Mouse (Mus musculus): ENCODE measurements around the gene Kdm1b. TPM values are rescaled to one million over a fixed set of nuclear protein-coding genes. Genes with fewer than 3 reads are reported as not detected.

Kdm1b gene
- polyA plus RNA-seq (2016; fragmentation: Nextera tagmentation; extraction: Ambion mirVana) = 14.2 and 14.5 TPM in 2 replicates

- DNase-seq (ENCODE audit: low spot score) = peak; percentile 99
- Histone ChIP-seq H3K4me3 (peak within 1 kb of the TSS; percentile 73), H3K27ac (replicated peaks) (peak within 1 kb of the TSS; percentile 81), H3K36me3 (replicated peaks) (peaks cover 3% of the 10 kb centered on the region; the same call in 1 of the 2 replicates), H3K4me1 (peaks cover 23% of the 10 kb centered on the region), H3K27me3 (replicated peaks; ENCODE audit: low read depth, poor library complexity, severe bottlenecking) (peaks cover 8% of the 10 kb centered on the region; the same call in 1 of the 2 replicates), H3K9me3 (no peaks in the 10 kb centered on the region)
- under 1% methylated on average over 48 of the region's 48 CpGs for WGBS
Observed at GRCm38 (mm10) chr13:47043030-47043680, at the start of gene Kdm1b. Gene Kdm1b (plus strand): TSS chr13:47043499.

GRCm38 (mm10) chr13:46997355-46997754 lies 45.9 kb upstream of the Kdm1b start:
- Histone ChIP-seq H3K4me3 (no peak overlapping the region), H3K27ac (replicated peaks) (no peak overlapping the region), H3K36me3 (replicated peaks) (no peaks in the 10 kb centered on the region), H3K4me1 (no peaks in the 10 kb centered on the region), H3K27me3 (replicated peaks; ENCODE audit: low read depth, poor library complexity, severe bottlenecking) (no peaks in the 10 kb centered on the region), H3K9me3 (no peaks in the 10 kb centered on the region)
- DNase-seq (ENCODE audit: low spot score) = no peak
- WGBS = 76% methylated on average over 4 of the region's 4 CpGs

GRCm38 (mm10) chr13:46999498-46999897 lies 43.8 kb upstream of the Kdm1b start:
- H3K4me3 ChIP-seq = no peak overlapping the region
- whole genome bisulfite sequencing = 65% methylated on average over 5 of the region's 5 CpGs
- H3K4me1 ChIP-seq = no peaks in the 10 kb centered on the region
- H3K27ac ChIP-seq (replicated peaks) = no peak overlapping the region
- DNase-seq (ENCODE audit: low spot score) = no peak
- no peaks in the 10 kb centered on the region for H3K9me3 ChIP-seq
- no peaks in the 10 kb centered on the region for H3K36me3 ChIP-seq (replicated peaks)
- no peaks in the 10 kb centered on the region for H3K27me3 ChIP-seq (replicated peaks; ENCODE audit: low read depth, poor library complexity, severe bottlenecking)

GRCm38 (mm10) chr13:47001590-47001989 lies 41.7 kb upstream of the Kdm1b start:
- no peaks in the 10 kb centered on the region for H3K9me3 ChIP-seq
- no peak overlapping the region for H3K27ac ChIP-seq (replicated peaks)
- DNase-seq (ENCODE audit: low spot score) = no peak
- no peaks in the 10 kb centered on the region for H3K36me3 ChIP-seq (replicated peaks)
- no peaks in the 10 kb centered on the region for H3K4me1 ChIP-seq
- 89% methylated on average over 4 of the region's 4 CpGs for WGBS
- no peak overlapping the region for H3K4me3 ChIP-seq
- no peaks in the 10 kb centered on the region for H3K27me3 ChIP-seq (replicated peaks; ENCODE audit: low read depth, poor library complexity, severe bottlenecking)

GRCm38 (mm10) chr13:47013740-47014139 lies 29.6 kb upstream of the Kdm1b start:
- Histone ChIP-seq H3K4me1 (peaks cover 13% of the 10 kb centered on the region), H3K4me3 (peak overlapping the region; percentile 72), H3K9me3 (peaks cover 37% of the 10 kb centered on the region), H3K27me3 (replicated peaks; ENCODE audit: low read depth, poor library complexity, severe bottlenecking) (peaks cover 47% of the 10 kb centered on the region), H3K36me3 (replicated peaks) (peaks cover 2% of the 10 kb centered on the region; the same call in 1 of the 2 replicates), H3K27ac (replicated peaks) (peak overlapping the region; percentile 84; the same call in 1 of the 2 replicates)
- WGBS = 68% methylated on average over 10 of the region's 10 CpGs
- peak; percentile 12 for DNase-seq (ENCODE audit: low spot score)

- peak; percentile 80 for DNase-seq (ENCODE audit: low spot score)
- peak within 1 kb of the TSS; percentile 72 for H3K4me3 ChIP-seq
- peaks cover 47% of the 10 kb centered on the region for H3K27me3 ChIP-seq (replicated peaks; ENCODE audit: low read depth, poor library complexity, severe bottlenecking)
- WGBS = 4% methylated on average over 73 of the region's 73 CpGs
- peaks cover 33% of the 10 kb centered on the region for H3K9me3 ChIP-seq
- H3K4me1 ChIP-seq = peaks cover 13% of the 10 kb centered on the region
- peaks cover 2% of the 10 kb centered on the region; the same call in 1 of the 2 replicates for H3K36me3 ChIP-seq (replicated peaks)
- peak within 1 kb of the TSS; percentile 84 for H3K27ac ChIP-seq (replicated peaks)
Observed at GRCm38 (mm10) chr13:47014334-47015194, 28.7 kb upstream of the Kdm1b start, which contains the start of gene Nhlrc1. Gene Nhlrc1 (minus strand): TSS chr13:47014850.

GRCm38 (mm10) chr13:47015195-47015501 lies 28.2 kb upstream of the Kdm1b start:
- Histone ChIP-seq H3K9me3 (peaks cover 27% of the 10 kb centered on the region), H3K4me1 (peaks cover 13% of the 10 kb centered on the region), H3K27me3 (replicated peaks; ENCODE audit: low read depth, poor library complexity, severe bottlenecking) (peaks cover 47% of the 10 kb centered on the region), H3K4me3 (peak overlapping the region; percentile 72), H3K27ac (replicated peaks) (no peak overlapping the region), H3K36me3 (replicated peaks) (peaks cover 2% of the 10 kb centered on the region; the same call in 1 of the 2 replicates)
- DNase-seq (ENCODE audit: low spot score) = no peak
- WGBS = 53% methylated on average over 5 of the region's 5 CpGs

- peaks cover 39% of the 10 kb centered on the region for H3K27me3 ChIP-seq (replicated peaks; ENCODE audit: low read depth, poor library complexity, severe bottlenecking)
- H3K27ac ChIP-seq (replicated peaks) = no peak overlapping the region
- peak; percentile 52 for DNase-seq (ENCODE audit: low spot score)
- H3K4me3 ChIP-seq = no peak overlapping the region
- H3K9me3 ChIP-seq = peaks cover 11% of the 10 kb centered on the region; the same call in 1 of the 2 replicates
- 54% methylated on average over 5 of the region's 5 CpGs for WGBS
- H3K4me1 ChIP-seq = peaks cover 13% of the 10 kb centered on the region
- no peaks in the 10 kb centered on the region for H3K36me3 ChIP-seq (replicated peaks)
Observed at GRCm38 (mm10) chr13:47017259-47017658, 26.0 kb upstream of the Kdm1b start.

GRCm38 (mm10) chr13:47019774-47020173 lies 23.5 kb upstream of the Kdm1b start:
- peaks cover 14% of the 10 kb centered on the region for H3K27me3 ChIP-seq (replicated peaks; ENCODE audit: low read depth, poor library complexity, severe bottlenecking)
- no peak overlapping the region for H3K27ac ChIP-seq (replicated peaks)
- WGBS = 87% methylated on average over 7 of the region's 7 CpGs
- no peak overlapping the region for H3K4me3 ChIP-seq
- no peaks in the 10 kb centered on the region for H3K9me3 ChIP-seq
- peaks cover 3% of the 10 kb centered on the region for H3K36me3 ChIP-seq (replicated peaks)
- DNase-seq (ENCODE audit: low spot score) = no peak
- peaks cover 3% of the 10 kb centered on the region for H3K4me1 ChIP-seq

GRCm38 (mm10) chr13:47020798-47021197 lies 22.5 kb upstream of the Kdm1b start:
- no peaks in the 10 kb centered on the region for H3K9me3 ChIP-seq
- H3K27me3 ChIP-seq (replicated peaks; ENCODE audit: low read depth, poor library complexity, severe bottlenecking) = peaks cover 3% of the 10 kb centered on the region
- DNase-seq (ENCODE audit: low spot score) = no peak
- 85% methylated on average over 7 of the region's 7 CpGs for WGBS
- H3K27ac ChIP-seq (replicated peaks) = no peak overlapping the region
- H3K4me3 ChIP-seq = no peak overlapping the region
- H3K36me3 ChIP-seq (replicated peaks) = peaks cover 8% of the 10 kb centered on the region
- no peaks in the 10 kb centered on the region for H3K4me1 ChIP-seq

GRCm38 (mm10) chr13:47030376-47031107 lies 12.8 kb upstream of the Kdm1b start:
- Histone ChIP-seq H3K4me1 (no peaks in the 10 kb centered on the region), H3K27ac (replicated peaks) (no peak overlapping the region), H3K9me3 (no peaks in the 10 kb centered on the region), H3K4me3 (no peak overlapping the region), H3K27me3 (replicated peaks; ENCODE audit: low read depth, poor library complexity, severe bottlenecking) (no peaks in the 10 kb centered on the region), H3K36me3 (replicated peaks) (0 out of 2 replicates have a peak, but pooled peaks cover 6% of the 10 kb centered on the region)
- no peak for DNase-seq (ENCODE audit: low spot score)
- 91% methylated on average over 17 of the region's 17 CpGs for WGBS

GRCm38 (mm10) chr13:47033602-47034001 lies 9.7 kb upstream of the Kdm1b start:
- Histone ChIP-seq H3K27me3 (replicated peaks; ENCODE audit: low read depth, poor library complexity, severe bottlenecking) (no peaks in the 10 kb centered on the region), H3K9me3 (no peaks in the 10 kb centered on the region), H3K27ac (replicated peaks) (no peak overlapping the region), H3K36me3 (replicated peaks) (0 out of 2 replicates have a peak, but pooled peaks cover 3% of the 10 kb centered on the region), H3K4me3 (no peak overlapping the region), H3K4me1 (no peaks in the 10 kb centered on the region)
- DNase-seq (ENCODE audit: low spot score) = no peak
- 90% methylated on average over 4 of the region's 4 CpGs for WGBS
